16 mouse cellular contexts compared by ENCODE assay signal in genomic region chr14:13558117-13558516, GRCm38 (mm10).
"Had no signal": no experiment of that assay in that cellular context is flagged by ENCODE, and none has a peak within 500 bp of the region (broad histone marks: within the 10 kb centered on the region; RNA-seq: fewer than 3 reads in every experiment).

No protein-coding gene starts in this region.

- H3K27ac ChIP-seq: liver, embryonic 13.5 days; liver, embryonic 15.5 days; macrophage; midbrain, embryonic 13.5 days; midbrain, embryonic 15.5 days; neural tube, embryonic 12.5 days; stomach, embryonic 15.5 days; stomach, postnatal 0 days had no signal

- ATAC-seq: liver, postnatal 0 days; lung, postnatal 0 days; midbrain, embryonic 13.5 days; midbrain, embryonic 15.5 days had no signal

- H3K27me3 ChIP-seq: liver, embryonic 13.5 days; liver, embryonic 15.5 days; megakaryocyte, embryonic 14.5 days; midbrain, embryonic 13.5 days; midbrain, embryonic 15.5 days; neural tube, embryonic 12.5 days; stomach, embryonic 15.5 days had no signal

- H3K4me1 ChIP-seq: liver, embryonic 13.5 days; liver, embryonic 15.5 days; megakaryocyte, embryonic 14.5 days; midbrain, embryonic 13.5 days; midbrain, embryonic 15.5 days; neural tube, embryonic 12.5 days; stomach, embryonic 15.5 days had no signal

- H3K36me3 ChIP-seq: liver, embryonic 13.5 days; liver, embryonic 15.5 days; midbrain, embryonic 13.5 days; midbrain, embryonic 15.5 days; neural tube, embryonic 12.5 days; stomach, embryonic 15.5 days had no signal

- H3K4me3 ChIP-seq: liver, embryonic 13.5 days; liver, embryonic 15.5 days; megakaryocyte, embryonic 14.5 days; midbrain, embryonic 13.5 days; midbrain, embryonic 15.5 days; neural tube, embryonic 12.5 days; stomach, embryonic 15.5 days had no signal

- H3K9ac ChIP-seq: liver, embryonic 13.5 days; liver, embryonic 15.5 days; liver, postnatal 0 days; midbrain, embryonic 13.5 days; midbrain, embryonic 15.5 days; neural tube, embryonic 12.5 days; stomach, embryonic 15.5 days had no signal

- H3K9me3 ChIP-seq: liver, embryonic 13.5 days; liver, embryonic 15.5 days; megakaryocyte, embryonic 14.5 days; midbrain, embryonic 13.5 days; midbrain, embryonic 15.5 days; neural tube, embryonic 12.5 days; stomach, embryonic 15.5 days had no signal

- DNase-seq: liver, embryonic 13.5 days; liver, postnatal 0 days; right cerebral cortex, postnatal 14 days; thymus, adult 2 months; thymus, postnatal 25 days; thymus, postnatal 4 days had no signal

- H3K4me2 ChIP-seq: liver, embryonic 13.5 days; liver, embryonic 15.5 days; midbrain, embryonic 11.5 days; midbrain, embryonic 13.5 days; midbrain, embryonic 15.5 days; neural tube, embryonic 12.5 days; stomach, embryonic 15.5 days had no signal
